Mouse (Mus musculus): ENCODE measurements at regions not wholly inside any gene's neighbourhood (a gene's known extent, or its start where the extent isn't known, plus 50 kb on each side); places are given as distances from the start of the nearest gene placed in this dataset.

DNA sequence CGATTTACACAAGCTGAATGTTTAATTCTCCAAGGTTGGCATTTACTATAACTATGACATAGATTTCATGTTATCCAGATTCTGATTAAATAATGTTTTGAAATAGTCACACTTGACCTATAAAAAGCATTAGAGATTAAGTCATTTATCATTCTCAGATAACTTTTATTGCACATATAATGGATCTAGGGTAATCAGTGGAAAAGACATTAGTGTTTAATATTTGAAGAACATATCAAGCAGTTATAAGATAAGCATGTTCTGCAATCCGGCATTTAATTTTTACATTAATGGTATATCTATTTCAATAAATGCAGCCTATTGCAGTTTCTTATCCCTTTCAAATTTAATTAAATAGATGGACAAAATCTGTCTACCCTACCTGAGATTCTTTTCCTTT, 1114.5 kb downstream of the Pla2g4a start:
- Histone ChIP-seq H3K9ac (ENCODE audit: insufficient read depth, low read depth, low read length, poor library complexity, severe bottlenecking) (no peak overlapping the region), H3K9me3 (ENCODE audit: control insufficient read depth, insufficient read depth, low read depth, low read length) (no peaks in the 10 kb centered on the region), H3K27ac (ENCODE audit: insufficient read depth, low read depth, low read length, poor library complexity, severe bottlenecking) (no peak overlapping the region), H3K36me3 (ENCODE audit: control insufficient read depth, insufficient read depth, low read length, poor library complexity, severe bottlenecking) (no peaks in the 10 kb centered on the region), H3K4me1 (ENCODE audit: control insufficient read depth in 2 of 2, insufficient read depth in 2 of 2, low read length in 2 of 2, poor library complexity in 1 of 2) (no peaks in the 10 kb centered on the region), H3K4me3 (ENCODE audit: insufficient read depth in 1 of 2, low read depth in 1 of 2, low read length in 2 of 2, poor library complexity in 1 of 2, severe bottlenecking in 1 of 2) (no peak overlapping the region)
- no peak for DNase-seq (ENCODE audit: low read depth, low spot score)
- in situ Hi-C loops (cut with MboI; ENCODE audit: low sequenced_read_pairs in 2 of 2, unreplicated experiment in 2 of 2): no loop called here
- no peak for TF ChIP-seq HCFC1 (IDR thresholded peaks at IDR 0.05; ENCODE audit: borderline replicate concordance, insufficient read depth, low read length)
- no peak for TF ChIP-seq CHD2 (IDR thresholded peaks at IDR 0.05; ENCODE audit: low read depth, low read length)
- no peak for TF ChIP-seq ZC3H11A (IDR thresholded peaks at IDR 0.05; ENCODE audit: borderline replicate concordance, low read depth, low read length)
- TF ChIP-seq MAFK (IDR thresholded peaks at IDR 0.05; ENCODE audit: insufficient read depth, low read depth, low read length): no peak
- TF ChIP-seq ZNF384 (IDR thresholded peaks at IDR 0.05; ENCODE audit: low read depth, low read length): no peak

DNA sequence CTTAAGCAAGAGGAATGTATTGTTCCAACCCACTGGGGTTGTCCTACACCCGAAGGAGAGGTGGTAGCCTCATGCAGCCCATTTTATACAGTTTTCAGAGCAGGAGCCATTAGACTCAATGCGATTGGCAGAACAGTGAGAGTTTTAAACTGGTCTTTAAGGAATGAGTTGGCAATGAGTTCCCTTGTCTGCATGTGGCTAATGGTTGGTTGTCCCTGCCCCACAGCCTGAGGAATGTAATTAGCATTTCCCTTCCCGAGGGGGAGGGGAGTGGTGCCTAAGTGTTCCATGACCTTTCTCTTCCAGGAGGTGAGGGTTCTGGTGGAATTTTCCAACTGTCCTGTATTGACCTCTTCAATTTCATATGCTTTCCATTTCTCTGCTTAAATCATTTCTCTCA, 1137.9 kb downstream of the Pla2g4a start:
- in situ Hi-C loops (cut with MboI; ENCODE audit: low sequenced_read_pairs in 2 of 2, unreplicated experiment in 2 of 2): no loop called here
- H3K4me1 ChIP-seq (ENCODE audit: control insufficient read depth in 2 of 2, insufficient read depth in 2 of 2, low read length in 2 of 2, poor library complexity in 1 of 2): peaks cover 0 to 5% of the 10 kb centered on the region in 2 experiments; a peak in 1 of 4 replicates
- peak; percentile 29 for DNase-seq (ENCODE audit: low read depth, low spot score)
- H3K4me3 ChIP-seq (ENCODE audit: insufficient read depth in 1 of 2, low read depth in 1 of 2, low read length in 2 of 2, poor library complexity in 1 of 2, severe bottlenecking in 1 of 2): no peak overlapping the region
- H3K36me3 ChIP-seq (ENCODE audit: control insufficient read depth, insufficient read depth, low read length, poor library complexity, severe bottlenecking): no peaks in the 10 kb centered on the region
- H3K27ac ChIP-seq (ENCODE audit: insufficient read depth, low read depth, low read length, poor library complexity, severe bottlenecking): no peak overlapping the region
- no peaks in the 10 kb centered on the region for H3K9me3 ChIP-seq (ENCODE audit: control insufficient read depth, insufficient read depth, low read depth, low read length)
- TF ChIP-seq HCFC1 (IDR thresholded peaks at IDR 0.05; ENCODE audit: borderline replicate concordance, insufficient read depth, low read length): no peak
- no peak for TF ChIP-seq ZC3H11A (IDR thresholded peaks at IDR 0.05; ENCODE audit: borderline replicate concordance, low read depth, low read length)
- TF ChIP-seq CHD2 (IDR thresholded peaks at IDR 0.05; ENCODE audit: low read depth, low read length): no peak
- TF ChIP-seq ZNF384 (IDR thresholded peaks at IDR 0.05; ENCODE audit: low read depth, low read length): no peak
- no peak for TF ChIP-seq MAFK (IDR thresholded peaks at IDR 0.05; ENCODE audit: insufficient read depth, low read depth, low read length)
- H3K9ac ChIP-seq (ENCODE audit: insufficient read depth, low read depth, low read length, poor library complexity, severe bottlenecking): no peak overlapping the region

GRCm38 (mm10) chr1:148808707-148809106, 1152.4 kb downstream of the Pla2g4a start:
- no peak overlapping the region for H3K27ac ChIP-seq (ENCODE audit: insufficient read depth, low read depth, low read length, poor library complexity, severe bottlenecking)
- no peak for TF ChIP-seq MAFK (IDR thresholded peaks at IDR 0.05; ENCODE audit: insufficient read depth, low read depth, low read length)
- no peak for TF ChIP-seq ZNF384 (IDR thresholded peaks at IDR 0.05; ENCODE audit: low read depth, low read length)
- TF ChIP-seq HCFC1 (IDR thresholded peaks at IDR 0.05; ENCODE audit: borderline replicate concordance, insufficient read depth, low read length): no peak
- TF ChIP-seq CHD2 (IDR thresholded peaks at IDR 0.05; ENCODE audit: low read depth, low read length): no peak
- TF ChIP-seq ZC3H11A (IDR thresholded peaks at IDR 0.05; ENCODE audit: borderline replicate concordance, low read depth, low read length): no peak
- H3K36me3 ChIP-seq (ENCODE audit: control insufficient read depth, insufficient read depth, low read length, poor library complexity, severe bottlenecking): no peaks in the 10 kb centered on the region
- no peak for DNase-seq (ENCODE audit: low read depth, low spot score)
- no peak overlapping the region for H3K4me3 ChIP-seq (ENCODE audit: insufficient read depth in 1 of 2, low read depth in 1 of 2, low read length in 2 of 2, poor library complexity in 1 of 2, severe bottlenecking in 1 of 2)
- no peaks in the 10 kb centered on the region for H3K9me3 ChIP-seq (ENCODE audit: control insufficient read depth, insufficient read depth, low read depth, low read length)
- no peaks in the 10 kb centered on the region for H3K4me1 ChIP-seq (ENCODE audit: control insufficient read depth in 2 of 2, insufficient read depth in 2 of 2, low read length in 2 of 2, poor library complexity in 1 of 2)
- H3K9ac ChIP-seq (ENCODE audit: insufficient read depth, low read depth, low read length, poor library complexity, severe bottlenecking): no peak overlapping the region
- in situ Hi-C loops (cut with MboI; ENCODE audit: low sequenced_read_pairs in 2 of 2, unreplicated experiment in 2 of 2): no loop called here

DNA sequence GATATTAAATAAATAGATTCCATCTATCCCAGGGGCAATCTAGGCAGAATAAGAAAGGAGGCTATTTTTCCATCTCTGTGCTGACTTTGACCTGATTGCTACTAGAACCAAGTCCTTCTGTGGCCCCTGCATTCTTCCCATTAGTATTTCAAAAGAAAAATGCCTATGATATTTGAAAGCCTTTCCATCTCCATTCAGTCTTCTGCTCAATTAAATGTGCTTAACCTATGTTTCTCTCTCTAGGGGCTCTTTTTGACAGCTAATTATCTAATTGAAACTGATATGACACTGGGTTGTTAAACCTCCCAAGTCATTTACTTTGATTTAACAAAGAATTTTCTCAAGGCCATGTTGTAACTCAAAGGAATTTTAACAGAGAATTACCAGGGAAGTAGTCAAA, 1164.0 kb downstream of the Pla2g4a start:
- Histone ChIP-seq H3K27ac (ENCODE audit: insufficient read depth, low read depth, low read length, poor library complexity, severe bottlenecking) (no peak overlapping the region), H3K9ac (ENCODE audit: insufficient read depth, low read depth, low read length, poor library complexity, severe bottlenecking) (no peak overlapping the region), H3K36me3 (ENCODE audit: control insufficient read depth, insufficient read depth, low read length, poor library complexity, severe bottlenecking) (no peaks in the 10 kb centered on the region), H3K4me1 (ENCODE audit: control insufficient read depth in 2 of 2, insufficient read depth in 2 of 2, low read length in 2 of 2, poor library complexity in 1 of 2) (no peaks in the 10 kb centered on the region), H3K4me3 (ENCODE audit: insufficient read depth in 1 of 2, low read depth in 1 of 2, low read length in 2 of 2, poor library complexity in 1 of 2, severe bottlenecking in 1 of 2) (no peak overlapping the region), H3K9me3 (ENCODE audit: control insufficient read depth, insufficient read depth, low read depth, low read length) (no peaks in the 10 kb centered on the region)
- DNase-seq (ENCODE audit: low read depth, low spot score): no peak
- in situ Hi-C loops (cut with MboI; ENCODE audit: low sequenced_read_pairs in 2 of 2, unreplicated experiment in 2 of 2): no loop called here
- TF ChIP-seq ZNF384 (IDR thresholded peaks at IDR 0.05; ENCODE audit: low read depth, low read length) (no peak), ZC3H11A (IDR thresholded peaks at IDR 0.05; ENCODE audit: borderline replicate concordance, low read depth, low read length) (no peak), CHD2 (IDR thresholded peaks at IDR 0.05; ENCODE audit: low read depth, low read length) (no peak), HCFC1 (IDR thresholded peaks at IDR 0.05; ENCODE audit: borderline replicate concordance, insufficient read depth, low read length) (no peak)

GRCm38 (mm10) chr1:148750806-148751205, 1210.3 kb downstream of the Pla2g4a start:
- no peak for DNase-seq (ENCODE audit: low read depth, low spot score)
- no peaks in the 10 kb centered on the region for H3K4me1 ChIP-seq (ENCODE audit: control insufficient read depth in 2 of 2, insufficient read depth in 2 of 2, low read length in 2 of 2, poor library complexity in 1 of 2)
- no peak overlapping the region for H3K27ac ChIP-seq (ENCODE audit: insufficient read depth, low read depth, low read length, poor library complexity, severe bottlenecking)
- no peaks in the 10 kb centered on the region for H3K9me3 ChIP-seq (ENCODE audit: control insufficient read depth, insufficient read depth, low read depth, low read length)
- in situ Hi-C loops (cut with MboI; ENCODE audit: low sequenced_read_pairs in 2 of 2, unreplicated experiment in 2 of 2): no loop called here
- H3K36me3 ChIP-seq (ENCODE audit: control insufficient read depth, insufficient read depth, low read length, poor library complexity, severe bottlenecking): no peaks in the 10 kb centered on the region
- no peak overlapping the region for H3K9ac ChIP-seq (ENCODE audit: insufficient read depth, low read depth, low read length, poor library complexity, severe bottlenecking)
- TF ChIP-seq HCFC1 (IDR thresholded peaks at IDR 0.05; ENCODE audit: borderline replicate concordance, insufficient read depth, low read length) (no peak), MAFK (IDR thresholded peaks at IDR 0.05; ENCODE audit: insufficient read depth, low read depth, low read length) (no peak), CHD2 (IDR thresholded peaks at IDR 0.05; ENCODE audit: low read depth, low read length) (no peak), ZC3H11A (IDR thresholded peaks at IDR 0.05; ENCODE audit: borderline replicate concordance, low read depth, low read length) (no peak), ZNF384 (IDR thresholded peaks at IDR 0.05; ENCODE audit: low read depth, low read length) (no peak)
- no peak overlapping the region for H3K4me3 ChIP-seq (ENCODE audit: insufficient read depth in 1 of 2, low read depth in 1 of 2, low read length in 2 of 2, poor library complexity in 1 of 2, severe bottlenecking in 1 of 2)
